Mouse (Mus musculus) lung, adult 2 months (tissue): ENCODE data around the gene Pakap.
A peak's percentile ranks its signal among the peaks of the same experiment; 100 is the strongest.

Experiments used
- CTCF ChIP-seq: fragments of 200-500 bp; IDR thresholded peaks from 2 replicates; pipeline ENCODE4 v1.5.1; 2011; ENCODE audit warnings: mild to moderate bottlenecking, low read length, control low read depth; ENCODE audit not compliant: insufficient read depth
- POLR2A ChIP-seq: fragments of 200-500 bp; IDR thresholded peaks from 2 replicates; pipeline ENCODE4 v1.6.1; 2011; ENCODE audit warnings: low read depth, mild to moderate bottlenecking, control low read depth, low read length, borderline replicate concordance; ENCODE audit errors: extremely low read depth

DNA sequence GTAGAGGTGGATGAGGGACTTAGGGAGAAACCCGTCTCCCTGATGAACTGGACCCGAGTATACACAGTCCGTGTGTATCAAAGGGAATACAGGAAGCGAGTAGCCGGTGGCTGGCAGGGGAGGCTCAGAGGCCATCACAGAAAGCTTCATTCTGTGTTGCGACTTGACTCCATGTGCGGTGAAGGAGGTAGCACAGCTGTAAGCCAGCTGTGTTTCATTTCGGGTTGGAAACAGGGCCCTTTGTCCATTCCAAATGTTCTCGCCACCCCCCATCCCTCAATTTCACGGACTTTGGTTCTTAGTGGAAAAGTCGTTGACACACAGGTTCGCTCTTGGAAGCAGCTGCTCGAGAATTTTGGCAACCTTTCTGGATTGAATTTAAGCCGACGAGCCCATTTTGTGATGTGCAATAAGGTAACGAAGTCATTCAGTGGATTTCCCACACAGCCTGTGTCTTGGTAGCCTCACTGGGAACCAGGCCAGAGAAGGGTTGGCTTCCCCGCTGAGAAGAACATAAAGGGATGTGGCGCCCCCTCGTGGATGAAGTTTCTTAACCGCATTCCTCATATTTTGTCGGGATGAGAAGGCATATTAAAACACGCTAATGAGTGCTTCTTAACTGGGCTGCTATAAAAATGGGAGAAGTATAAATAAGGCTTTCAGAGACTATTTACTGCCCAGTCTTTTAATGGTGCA is 39.4 kb downstream of the Pakap start:
- TF ChIP-seq POLR2A (no peak), CTCF (peak; percentile 57; the same call in 1 of the 2 replicates)
